Mouse (Mus musculus) kidney, postnatal 0 days (tissue): ENCODE results near the gene Ssh2. TPM values are rescaled to one million over a fixed set of nuclear protein-coding genes. Genes with fewer than 3 reads are reported as not detected.

ENCODE experiments used
- ATAC-seq: fragments of 200-750 bp; cut with Nextera tagmentation; replicated peaks from 2 replicates; pipeline ENCODE4 v1.8.0; 2017; ENCODE audit warnings: low read depth, moderate number of reproducible peaks, moderate TSS enrichment, moderate library complexity; ENCODE audit not compliant: low FRiP score
- DNase-seq: peaks from one replicate; pipeline ENCODE4 v3.0.0-alpha.2; 2016; ENCODE audit warnings: low spot score
- H3K27ac ChIP-seq: fragments of 300-500 bp; sonication (generic); 2 replicates; pipeline ENCODE4 v1.5.1; 2014; ENCODE audit warnings: mild to moderate bottlenecking
- H3K27me3 ChIP-seq: fragments of 300-500 bp; sonication (generic); 2 replicates; pipeline ENCODE4 v1.6.1; 2014; ENCODE audit warnings: low read length, mixed read lengths; ENCODE audit not compliant: insufficient read depth
- H3K36me3 ChIP-seq: fragments of 300-500 bp; sonication (generic); 2 replicates; pipeline ENCODE4 v1.6.1; 2014; ENCODE audit warnings: low read length, mixed read lengths; ENCODE audit not compliant: insufficient read depth
- H3K4me1 ChIP-seq: fragments of 300-500 bp; sonication (generic); replicated peaks from 2 replicates; pipeline ENCODE4 v1.6.1; 2014; ENCODE audit warnings: antibody characterized with exemption, low read length, mixed read lengths; ENCODE audit not compliant: insufficient read depth
- H3K4me2 ChIP-seq: fragments of 300-500 bp; sonication (generic); 2 replicates; pipeline ENCODE4 v1.6.1; 2014; ENCODE audit warnings: mild to moderate bottlenecking, low read length, moderate library complexity, mixed read lengths
- H3K4me3 ChIP-seq: fragments of 300-500 bp; sonication (generic); replicated peaks from 2 replicates; pipeline ENCODE4 v1.5.1; 2014; ENCODE audit warnings: low read depth, low read length
- H3K9ac ChIP-seq: fragments of 300-500 bp; sonication (generic); 2 replicates; pipeline ENCODE4 v1.6.1; 2014; ENCODE audit warnings: low read depth, low read length
- H3K9me3 ChIP-seq: fragments of 300-500 bp; sonication (generic); replicated peaks from 2 replicates; pipeline ENCODE4 v1.6.1; 2016; ENCODE audit warnings: low read length, inconsistent platforms, mixed read lengths
- CTCF ChIP-seq: IDR thresholded peaks from 2 replicates; pipeline ENCODE4 v1.5.1; 2016; ENCODE audit warnings: antibody characterized with exemption, low read depth, mild to moderate bottlenecking, moderate library complexity
- WGBS: fragments of 180-500 bp; shearing (Covaris S2); extraction: QIAGEN DNeasy Blood & Tissue Kit; methylation state at CpG from one replicate; pipeline ENCODE4 v1.1.7; 2014; 5-methylcytosine and 5-hydroxymethylcytosine counted together
- polyA plus RNA-seq: library from polyadenylated mRNA; unstranded; fragments of >200 nt; fragmentation: Nextera tagmentation; extraction: Ambion mirVana; gene quantifications from 2 replicates; pipeline ENCODE4 v1.2.1, GENCODE M21; 2015

The Ssh2 gene
- 3.9 and 4.6 TPM in 2 replicates for polyA plus RNA-seq

DNA sequence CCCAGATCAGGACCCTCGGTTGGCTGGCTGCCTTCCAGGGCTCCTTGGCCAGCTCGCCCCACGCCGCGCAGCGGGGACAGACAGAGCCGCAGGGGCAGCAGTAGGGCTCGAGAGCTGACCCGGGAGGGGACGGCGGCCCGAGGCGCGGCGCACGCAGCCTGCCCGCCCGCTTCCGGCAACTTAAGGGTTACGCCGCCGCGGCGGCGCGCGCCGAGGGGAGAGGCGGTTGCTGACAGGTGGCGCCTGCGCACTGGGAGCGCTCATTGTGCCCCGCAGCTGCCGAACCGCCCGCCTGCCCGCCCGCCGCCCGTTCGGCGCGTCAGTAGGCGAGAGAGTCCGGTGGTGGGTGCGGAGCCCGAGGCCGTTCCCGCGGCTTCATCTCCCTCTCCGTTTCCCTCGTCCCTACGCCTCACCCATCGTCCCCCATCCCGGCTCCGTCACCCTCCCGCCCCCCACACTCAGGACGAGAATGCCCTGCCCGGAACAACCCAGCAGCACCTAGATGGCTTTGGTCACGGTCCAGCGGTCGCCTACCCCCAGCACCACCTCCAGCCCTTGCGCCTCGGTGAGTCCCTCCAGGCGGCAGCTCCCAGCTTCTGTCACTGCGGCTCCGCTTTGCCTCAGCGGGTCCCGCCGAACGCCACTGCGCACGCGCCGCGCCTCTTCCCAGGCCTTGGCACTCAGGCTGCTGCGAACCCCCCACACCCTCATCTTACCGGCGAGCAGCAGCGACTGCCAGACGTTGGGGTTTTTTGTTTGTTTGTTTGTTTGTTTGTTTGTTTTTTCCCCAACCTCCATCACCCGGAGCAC, at the start of gene Ssh2:
Gene Ssh2, plus strand, starts transcription at position 337 of the 810 bp plus-strand sequence.
- Histone ChIP-seq H3K9me3 (no peaks in the 10 kb centered on the region), H3K27me3 (no peaks in the 10 kb centered on the region), H3K4me1 (peaks cover 8% of the 10 kb centered on the region; the same call in 1 of the 2 replicates), H3K9ac (peak within 1 kb of the TSS; percentile 81), H3K4me3 (peak within 1 kb of the TSS; percentile 87), H3K36me3 (no peaks in the 10 kb centered on the region), H3K4me2 (peak within 1 kb of the TSS; percentile 70), H3K27ac (peak within 1 kb of the TSS; percentile 92)
- under 1% methylated on average over 72 of the region's 82 CpGs for WGBS
- no peak for TF ChIP-seq CTCF
- peak; percentile 89 for ATAC-seq
- DNase-seq: peak; percentile 94

- 77% methylated on average over 4 of the region's 4 CpGs for WGBS
- no peak for TF ChIP-seq CTCF
Measured at GRCm38 (mm10) chr11:77173731-77174130, 42.4 kb upstream of the Ssh2 start.

GRCm38 (mm10) chr11:77174531-77174930, 41.6 kb upstream of the Ssh2 start:
- no peak overlapping the region for H3K27ac ChIP-seq
- ATAC-seq: no peak
- no peaks in the 10 kb centered on the region for H3K27me3 ChIP-seq
- H3K9ac ChIP-seq: no peak overlapping the region
- no peak for TF ChIP-seq CTCF
- no peaks in the 10 kb centered on the region for H3K4me1 ChIP-seq
- H3K36me3 ChIP-seq: no peaks in the 10 kb centered on the region
- no peak for DNase-seq
- no peak overlapping the region for H3K4me2 ChIP-seq
- no peaks in the 10 kb centered on the region for H3K9me3 ChIP-seq
- H3K4me3 ChIP-seq: no peak overlapping the region
- 70% methylated on average over 7 of the region's 7 CpGs for WGBS

More at GRCm38 (mm10) chr11:77173731-77174130, 42.4 kb upstream of the Ssh2 start:
- Histone ChIP-seq H3K27ac (no peak overlapping the region), H3K36me3 (no peaks in the 10 kb centered on the region), H3K4me2 (no peak overlapping the region), H3K9me3 (no peaks in the 10 kb centered on the region), H3K4me1 (no peaks in the 10 kb centered on the region), H3K4me3 (no peak overlapping the region), H3K9ac (no peak overlapping the region), H3K27me3 (no peaks in the 10 kb centered on the region)
- no peak for DNase-seq
- ATAC-seq: no peak

- Histone ChIP-seq H3K27me3 (no peaks in the 10 kb centered on the region), H3K4me2 (no peak overlapping the region), H3K9me3 (no peaks in the 10 kb centered on the region), H3K4me3 (no peak overlapping the region), H3K27ac (no peak overlapping the region), H3K4me1 (no peaks in the 10 kb centered on the region), H3K9ac (no peak overlapping the region), H3K36me3 (no peaks in the 10 kb centered on the region)
- no peak for DNase-seq
- 82% methylated on average over 3 of the region's 3 CpGs for WGBS
- TF ChIP-seq CTCF: no peak
- ATAC-seq: no peak
Measured at GRCm38 (mm10) chr11:77179771-77180170, 36.3 kb upstream of the Ssh2 start.

- no peaks in the 10 kb centered on the region for H3K27me3 ChIP-seq
- no peak overlapping the region for H3K9ac ChIP-seq
- no peaks in the 10 kb centered on the region for H3K9me3 ChIP-seq
- H3K4me3 ChIP-seq: no peak overlapping the region
- WGBS: 58% methylated on average over 4 of the region's 4 CpGs
- no peak overlapping the region for H3K4me2 ChIP-seq
- H3K27ac ChIP-seq: no peak overlapping the region
- DNase-seq (no peak), ATAC-seq (no peak)
- H3K4me1 ChIP-seq: no peaks in the 10 kb centered on the region
- no peaks in the 10 kb centered on the region for H3K36me3 ChIP-seq
- TF ChIP-seq CTCF: no peak
Measured at GRCm38 (mm10) chr11:77180886-77181285, 35.2 kb upstream of the Ssh2 start.

DNA sequence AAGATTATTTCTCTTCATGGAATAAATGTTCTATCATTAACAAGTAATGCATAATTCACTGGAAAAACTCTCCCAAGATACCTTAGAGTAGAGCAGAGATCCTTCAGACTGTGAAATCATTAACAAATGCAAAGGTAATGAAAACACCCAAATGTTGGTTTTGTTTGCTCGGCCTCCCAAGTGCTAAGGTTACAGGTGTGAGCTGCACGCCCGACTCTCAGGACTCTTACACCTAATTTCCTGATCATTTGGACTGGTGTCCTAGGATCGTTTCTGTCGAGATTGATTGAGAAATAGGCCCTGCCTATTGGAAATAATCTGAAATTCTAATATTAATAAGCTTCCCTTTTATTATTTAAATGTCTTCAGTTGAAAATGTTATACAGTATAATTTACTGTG, 34.6 kb upstream of the Ssh2 start:
- Histone ChIP-seq H3K27ac (no peak overlapping the region), H3K4me1 (no peaks in the 10 kb centered on the region), H3K9ac (no peak overlapping the region), H3K4me2 (no peak overlapping the region), H3K36me3 (no peaks in the 10 kb centered on the region), H3K27me3 (no peaks in the 10 kb centered on the region), H3K9me3 (no peaks in the 10 kb centered on the region), H3K4me3 (no peak overlapping the region)
- no peak for DNase-seq
- WGBS: 49% methylated on average over 5 of the region's 5 CpGs
- no peak for ATAC-seq
- TF ChIP-seq CTCF: no peak
